Comparison of ENCODE assay signal across 12 mouse cellular contexts in genomic region chr15:85675736-85676135, GRCm38 (mm10). TPM values are rescaled to one million over a fixed set of nuclear protein-coding genes. Genes with fewer than 3 reads are reported as not detected.
A peak's percentile ranks its signal among the peaks of the same experiment; 100 is the strongest.
DNase-seq lines count a peak whose midpoint lies in the region; ATAC-seq and TF ChIP-seq lines count a peak whose summit lies in the region.
"Had no signal": no experiment of that assay in that cellular context is flagged by ENCODE, and none has a peak within 500 bp of the region (broad histone marks: within the 10 kb centered on the region; RNA-seq: fewer than 3 reads in every experiment).

No protein-coding gene starts in this region.

- H3K4me1 ChIP-seq in forebrain, embryonic 15.5 days, result peaks cover 70% of the 10 kb centered on the region
- peaks cover 36% of the 10 kb centered on the region for H3K4me1 ChIP-seq in forebrain, embryonic 12.5 days
- peaks cover 63% of the 10 kb centered on the region for H3K4me1 ChIP-seq in lung, embryonic 15.5 days
- peaks cover 21% of the 10 kb centered on the region; the same call in 1 of the 2 replicates for H3K4me1 ChIP-seq in lung, postnatal 0 days (ENCODE audit: insufficient read depth, low read depth, low read length)
- peaks cover 38% of the 10 kb centered on the region for H3K4me1 ChIP-seq in kidney, adult 2 months (ENCODE audit: control insufficient read depth, insufficient read depth, low read length)
- H3K4me1 ChIP-seq in neural tube, embryonic 15.5 days, result peaks cover 70% of the 10 kb centered on the region

- ATAC-seq in forebrain, embryonic 15.5 days (replicated peaks), result no peak
- no peak for ATAC-seq in forebrain, embryonic 12.5 days (ENCODE audit: low FRiP score)
- no peak for ATAC-seq in lung, embryonic 15.5 days (ENCODE audit: borderline replicate concordance, extremely low read depth, low FRiP score, low TSS enrichment)
- ATAC-seq in lung, postnatal 0 days, result no peak
- ATAC-seq in neural tube, embryonic 15.5 days (ENCODE audit: low FRiP score), result no peak

- H3K4me2 ChIP-seq in forebrain, embryonic 15.5 days (replicated peaks), result peak overlapping the region; percentile 62
- no peak overlapping the region for H3K4me2 ChIP-seq in forebrain, embryonic 12.5 days
- H3K4me2 ChIP-seq in lung, embryonic 15.5 days, result peak overlapping the region; percentile 19; the same call in 1 of the 2 replicates
- no peak overlapping the region for H3K4me2 ChIP-seq in lung, postnatal 0 days (replicated peaks; ENCODE audit: low read depth, low read length)
- peak overlapping the region; percentile 87 for H3K4me2 ChIP-seq in neural tube, embryonic 15.5 days
- H3K4me2 ChIP-seq: heart, embryonic 12.5 days had no signal

- no peak for DNase-seq in lung, postnatal 0 days (ENCODE audit: low spot score)
- peak; percentile 94 for DNase-seq in kidney, adult 2 months
- no peak for DNase-seq in right cerebral cortex, adult 18-20 months
- DNase-seq in gastrocnemius, adult 8-10 months (ENCODE audit: low spot score in 2 of 2), result no peak

- no peak for TF ChIP-seq POLR2A in kidney, adult 2 months (IDR thresholded peaks at IDR 0.05; ENCODE audit: low read depth, low read length)

- WGBS in forebrain, embryonic 15.5 days, result 74% methylated on average over 5 of the region's 5 CpGs
- 81% methylated on average over 5 of the region's 5 CpGs for WGBS in forebrain, embryonic 12.5 days
- WGBS in lung, embryonic 15.5 days, result 80% methylated on average over 5 of the region's 5 CpGs
- 71% methylated on average over 5 of the region's 5 CpGs for WGBS in lung, postnatal 0 days
- 7% methylated on average over 5 of the region's 5 CpGs for WGBS in kidney, adult 2 months
- WGBS in neural tube, embryonic 15.5 days, result 58% methylated on average over 5 of the region's 5 CpGs

- peak overlapping the region; percentile 77 for H3K4me3 ChIP-seq in forebrain, embryonic 15.5 days
- no peak overlapping the region for H3K4me3 ChIP-seq in forebrain, embryonic 12.5 days (replicated peaks)
- H3K4me3 ChIP-seq in lung, embryonic 15.5 days, result no peak overlapping the region
- no peak overlapping the region for H3K4me3 ChIP-seq in lung, postnatal 0 days (ENCODE audit: low read depth, low read length)
- H3K4me3 ChIP-seq in kidney, adult 2 months (ENCODE audit: insufficient read depth, low read depth, low read length), result peak overlapping the region; percentile 3; the same call in 1 of the 2 replicates
- peak overlapping the region; percentile 82 for H3K4me3 ChIP-seq in neural tube, embryonic 15.5 days (replicated peaks)
- H3K4me3 ChIP-seq: erythroblast, embryonic 14.5 days; heart, embryonic 12.5 days had no signal

- peak overlapping the region; percentile 98 for H3K27ac ChIP-seq in forebrain, embryonic 15.5 days (replicated peaks)
- H3K27ac ChIP-seq in forebrain, embryonic 12.5 days, result no peak overlapping the region
- H3K27ac ChIP-seq in lung, embryonic 15.5 days, result no peak overlapping the region
- H3K27ac ChIP-seq in lung, postnatal 0 days (ENCODE audit: low read length), result no peak overlapping the region
- peak overlapping the region; percentile 86 for H3K27ac ChIP-seq in kidney, adult 2 months (ENCODE audit: insufficient read depth, low read depth, low read length)
- H3K27ac ChIP-seq in neural tube, embryonic 15.5 days (replicated peaks), result peak overlapping the region; percentile 91
- H3K27ac ChIP-seq: liver, embryonic 14.5 days had no signal

- TF ChIP-seq CTCF in lung, postnatal 0 days (IDR thresholded peaks at IDR 0.05), result no peak
- no peak for TF ChIP-seq CTCF in kidney, adult 2 months (conservative IDR thresholded peaks at IDR 0.05; ENCODE audit: insufficient read depth, insufficient read length, low read depth, low read length)

- peaks cover 7% of the 10 kb centered on the region; the same call in 1 of the 2 replicates for H3K36me3 ChIP-seq in forebrain, embryonic 15.5 days
- 0 out of 2 replicates have a peak, but pooled peaks cover 2% of the 10 kb centered on the region for H3K36me3 ChIP-seq in forebrain, embryonic 12.5 days (replicated peaks)
- H3K36me3 ChIP-seq in lung, embryonic 15.5 days, result peaks cover 16% of the 10 kb centered on the region; the same call in 1 of the 2 replicates
- no peaks in the 10 kb centered on the region for H3K36me3 ChIP-seq in lung, postnatal 0 days (ENCODE audit: insufficient read depth, low read length)
- no peaks in the 10 kb centered on the region; the same call in 1 of the 2 replicates for H3K36me3 ChIP-seq in kidney, adult 2 months (ENCODE audit: control insufficient read depth, insufficient read depth, low read length)
- H3K36me3 ChIP-seq in neural tube, embryonic 15.5 days, result no peaks in the 10 kb centered on the region

- H3K9me3 ChIP-seq in forebrain, embryonic 15.5 days, result no peaks in the 10 kb centered on the region
- no peaks in the 10 kb centered on the region for H3K9me3 ChIP-seq in forebrain, embryonic 12.5 days
- H3K9me3 ChIP-seq in lung, embryonic 15.5 days, result no peaks in the 10 kb centered on the region
- H3K9me3 ChIP-seq in lung, postnatal 0 days (ENCODE audit: low read length), result no peaks in the 10 kb centered on the region
- H3K9me3 ChIP-seq in neural tube, embryonic 15.5 days (replicated peaks), result no peaks in the 10 kb centered on the region
- H3K9me3 ChIP-seq: heart, embryonic 12.5 days had no signal

- H3K27me3 ChIP-seq in forebrain, embryonic 15.5 days, result no peaks in the 10 kb centered on the region
- peaks cover 84% of the 10 kb centered on the region for H3K27me3 ChIP-seq in forebrain, embryonic 12.5 days
- H3K27me3 ChIP-seq in lung, embryonic 15.5 days, result no peaks in the 10 kb centered on the region
- no peaks in the 10 kb centered on the region for H3K27me3 ChIP-seq in lung, postnatal 0 days (replicated peaks; ENCODE audit: insufficient read depth, low read length)
- H3K27me3 ChIP-seq in kidney, adult 2 months (replicated peaks; ENCODE audit: control insufficient read depth, insufficient read depth, low read length), result no peaks in the 10 kb centered on the region
- no peaks in the 10 kb centered on the region for H3K27me3 ChIP-seq in neural tube, embryonic 15.5 days (replicated peaks)

- peak overlapping the region; percentile 32 for H3K9ac ChIP-seq in forebrain, embryonic 15.5 days (replicated peaks)
- H3K9ac ChIP-seq in forebrain, embryonic 12.5 days, result no peak overlapping the region
- H3K9ac ChIP-seq in lung, embryonic 15.5 days, result no peak overlapping the region
- no peak overlapping the region for H3K9ac ChIP-seq in lung, postnatal 0 days (replicated peaks; ENCODE audit: low read depth)
- peak overlapping the region; percentile 45 for H3K9ac ChIP-seq in neural tube, embryonic 15.5 days (replicated peaks)
- H3K9ac ChIP-seq: heart, embryonic 12.5 days; liver, embryonic 14.5 days had no signal

- TF ChIP-seq EP300 in lung, postnatal 0 days (IDR thresholded peaks at IDR 0.05), result no peak

RNA-seq across cellular contexts. Expression of gene Ppara, which starts 59.0 kb away (rescaled TPM):
- 1.4 and 1.5 TPM in 2 replicates for polyA plus RNA-seq in forebrain, embryonic 15.5 days (2015; fragmentation: Nextera tagmentation; extraction: Ambion mirVana)
- 0.53 and 0.74 TPM in 2 replicates for polyA plus RNA-seq in forebrain, embryonic 12.5 days (2016; fragmentation: Nextera tagmentation; extraction: Ambion mirVana)
- 4.3 and 4.9 TPM in 2 replicates for polyA plus RNA-seq in lung, embryonic 15.5 days (2015; fragmentation: Nextera tagmentation; extraction: Ambion mirVana)
- polyA plus RNA-seq in lung, postnatal 0 days (2015; fragmentation: Nextera tagmentation; extraction: Ambion mirVana), result 5.1 and 5.2 TPM in 2 replicates
- polyA plus RNA-seq in kidney, adult 2 months (2012; rRNA removed), result 31.3 and 32.5 TPM in 2 replicates
- polyA plus RNA-seq in neural tube, embryonic 15.5 days (2015; fragmentation: Nextera tagmentation; extraction: Ambion mirVana), result 1.5 and 2.0 TPM in 2 replicates
- 10 to 100 TPM; 10.5 to 19.6 (median 14.7) TPM for total RNA-seq in gastrocnemius, adult 8-10 months (2022)
- total RNA-seq: megakaryocyte-erythroid progenitor cell, adult 5-6 weeks had no signal
- polyA plus RNA-seq: erythroblast, embryonic 14.5 days had no signal

Comparison
In these comparisons a context has a peak if more than half of its experiments do, and no peak if none do; other contexts are left out.
1. H3K27ac ChIP-seq: peak in forebrain, embryonic 15.5 days (single experiment), kidney, adult 2 months (single experiment) and neural tube, embryonic 15.5 days (single experiment); none in forebrain, embryonic 12.5 days (single experiment), lung, embryonic 15.5 days (single experiment) and lung, postnatal 0 days (single experiment).
2. H3K4me2 ChIP-seq: peak in forebrain, embryonic 15.5 days (single experiment), lung, embryonic 15.5 days (single experiment) and neural tube, embryonic 15.5 days (single experiment); none in forebrain, embryonic 12.5 days (single experiment) and lung, postnatal 0 days (single experiment).
3. H3K4me3 ChIP-seq: peak in forebrain, embryonic 15.5 days (single experiment), kidney, adult 2 months (single experiment) and neural tube, embryonic 15.5 days (single experiment); none in forebrain, embryonic 12.5 days (single experiment), lung, embryonic 15.5 days (single experiment) and lung, postnatal 0 days (single experiment).
4. H3K9ac ChIP-seq: peak in forebrain, embryonic 15.5 days (single experiment) and neural tube, embryonic 15.5 days (single experiment); none in forebrain, embryonic 12.5 days (single experiment), lung, embryonic 15.5 days (single experiment) and lung, postnatal 0 days (single experiment).